Mouse (Mus musculus) bone marrow macrophage, adult 2 months (primary cell): ENCODE measurements around the gene C77080. TPM values are rescaled to one million over a fixed set of nuclear protein-coding genes. Genes with fewer than 3 reads are reported as not detected.
A peak's percentile ranks its signal among the peaks of the same experiment; 100 is the strongest.

ENCODE experiments used
- H3K27ac ChIP-seq: 2 replicates; pipeline ENCODE4 v1.5.1; 2012; ENCODE audit warnings: low read depth, low read length; ENCODE audit not compliant: insufficient read depth
- H3K4me1 ChIP-seq: 2 replicates; pipeline ENCODE4 v1.6.1; 2012; ENCODE audit warnings: low read length; ENCODE audit not compliant: control insufficient read depth, insufficient read depth
- H3K4me3 ChIP-seq: 2 replicates; pipeline ENCODE4 v1.5.1; 2012; ENCODE audit warnings: mild to moderate bottlenecking, low read length, moderate library complexity; ENCODE audit not compliant: insufficient read depth
- CTCF ChIP-seq: IDR thresholded peaks from 2 replicates; pipeline ENCODE4 v1.5.1; 2012; ENCODE audit warnings: low read depth, mild to moderate bottlenecking, low read length, moderate library complexity
- POLR2A ChIP-seq: IDR thresholded peaks from 2 replicates; pipeline ENCODE4 v1.6.1; 2012; ENCODE audit warnings: mild to moderate bottlenecking, low read depth, low read length, borderline replicate concordance
- polyA plus RNA-seq: library from polyadenylated mRNA; stranded (reverse); fragments of >200 nt; gene quantifications from 2 replicates; pipeline ENCODE4 v1.2.4, GENCODE M21; 2012; ENCODE audit not compliant: missing spikeins, insufficient read depth, insufficient read length

Gene C77080
- polyA plus RNA-seq, 1 experiment: 6.3 TPM

DNA sequence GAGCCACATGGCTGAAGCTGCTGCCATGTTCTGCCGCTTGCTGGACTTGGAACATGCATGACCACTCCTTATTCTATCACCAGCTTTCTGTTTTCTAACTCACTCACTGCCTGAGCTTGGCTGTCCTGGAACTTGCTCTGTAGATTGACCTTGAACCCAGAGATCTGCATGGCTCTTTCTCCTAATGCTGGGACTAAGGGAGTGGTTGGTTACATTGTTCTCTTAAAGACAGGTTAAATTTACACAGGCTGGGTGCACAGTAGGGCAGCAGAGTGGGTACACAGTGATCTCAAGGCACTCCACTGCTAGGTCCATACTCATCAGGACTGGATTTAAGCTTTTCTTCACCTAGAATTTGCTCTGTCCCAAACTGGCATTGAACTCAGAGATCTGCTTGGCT, 66.9 kb downstream of the C77080 start:
- Histone ChIP-seq H3K4me1 (peaks cover 9% of the 10 kb centered on the region), H3K4me3 (no peak overlapping the region), H3K27ac (no peak overlapping the region)
- TF ChIP-seq CTCF (no peak), POLR2A (no peak)

GRCm38 (mm10) chr4:129191691-129192090, 69.5 kb downstream of the C77080 start:
- TF ChIP-seq POLR2A: no peak
- TF ChIP-seq CTCF: no peak
- H3K4me3 ChIP-seq: 0 out of 2 replicates have a peak overlapping the region, but pooled peaks have one; percentile 94
- H3K4me1 ChIP-seq: peaks cover 14% of the 10 kb centered on the region
- H3K27ac ChIP-seq: no peak overlapping the region

DNA sequence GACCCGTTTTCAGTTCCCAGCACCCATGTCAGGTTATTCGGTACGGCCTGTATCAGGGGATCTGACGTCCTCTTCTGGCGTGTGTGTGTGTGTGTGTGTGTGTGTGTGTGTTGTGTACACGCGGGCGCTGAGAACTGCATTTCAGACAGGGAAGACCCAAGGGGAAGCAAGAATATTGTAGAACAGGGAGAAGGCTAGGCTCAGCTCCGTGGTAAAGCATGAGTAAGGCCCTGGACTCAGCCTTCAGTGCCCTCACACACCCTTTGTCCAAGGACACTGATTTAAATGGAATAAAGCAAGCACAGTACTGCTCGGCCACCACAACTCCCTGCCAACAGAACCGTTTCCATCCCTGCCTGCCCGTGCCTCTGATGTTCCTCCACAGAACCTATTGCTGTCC, 70.7 kb downstream of the C77080 start:
- no peak for TF ChIP-seq CTCF
- TF ChIP-seq POLR2A: no peak
- H3K27ac ChIP-seq: peak overlapping the region; percentile 73
- peak overlapping the region; percentile 94 for H3K4me3 ChIP-seq
- H3K4me1 ChIP-seq: peaks cover 14% of the 10 kb centered on the region

- H3K4me1 ChIP-seq: peaks cover 14% of the 10 kb centered on the region
- peak within 1 kb of the TSS; percentile 73 for H3K27ac ChIP-seq
- TF ChIP-seq CTCF (no peak), POLR2A (no peak)
- peak within 1 kb of the TSS; percentile 94 for H3K4me3 ChIP-seq
These were observed 71.4 kb downstream of the C77080 start, which contains the start of the genes S100pbp and Yars for GRCm38 (mm10) chr4:129189542-129190519. Gene S100pbp (minus strand): TSS chr4:129189727. Gene Yars (plus strand): TSS chr4:129189760.

DNA sequence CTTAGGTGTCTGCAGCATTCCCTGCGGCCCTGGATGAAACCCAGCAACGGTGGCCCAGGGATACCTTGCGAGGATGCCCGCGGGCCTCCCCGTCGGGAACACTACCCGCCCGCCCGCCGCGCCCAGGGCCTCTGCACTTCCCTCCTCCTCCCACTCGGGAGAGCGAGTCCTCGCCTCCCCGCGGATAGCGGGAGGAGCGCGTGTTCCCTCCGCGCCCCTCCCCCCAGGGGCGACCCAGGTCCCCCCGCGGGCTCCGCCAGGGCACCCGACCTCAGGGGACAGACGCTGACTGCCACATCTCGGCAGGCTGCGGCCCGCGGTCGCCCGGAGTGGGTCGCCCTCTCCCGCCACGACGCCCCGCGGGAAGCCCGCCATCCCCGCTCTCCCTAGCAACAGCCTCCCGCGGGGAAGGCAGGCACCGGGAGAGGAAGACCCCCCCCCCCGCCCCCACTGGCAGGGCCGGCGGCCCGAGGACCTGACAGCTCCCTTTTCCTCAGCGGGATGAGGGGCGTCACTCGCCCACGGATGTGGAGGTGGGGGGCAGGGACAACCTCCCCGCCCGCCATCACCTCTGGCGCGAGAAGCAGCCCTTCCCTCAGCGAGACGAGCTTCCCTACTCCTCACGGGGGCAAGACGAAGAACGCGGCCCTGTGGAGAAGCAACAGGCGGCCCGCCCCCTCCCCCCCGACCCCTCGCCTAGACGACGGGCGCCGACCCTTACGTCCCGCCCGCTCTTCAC, 72.2 kb downstream of the C77080 start:
- peak overlapping the region; percentile 47 for H3K27ac ChIP-seq

GRCm38 (mm10) chr4:129188041-129188659, 73.1 kb downstream of the C77080 start:
- no peak overlapping the region for H3K27ac ChIP-seq
- H3K4me1 ChIP-seq: peaks cover 21% of the 10 kb centered on the region
- peak overlapping the region; percentile 81; the same call in 1 of the 2 replicates for H3K4me3 ChIP-seq
- no peak for TF ChIP-seq CTCF
- no peak for TF ChIP-seq POLR2A

More for the DNA sequence above, 72.2 kb downstream of the C77080 start:
- Histone ChIP-seq H3K4me1 (peaks cover 19% of the 10 kb centered on the region), H3K4me3 (peak overlapping the region; percentile 81)
- TF ChIP-seq POLR2A (no peak), CTCF (no peak)

GRCm38 (mm10) chr4:129179560-129179959, 81.6 kb downstream of the C77080 start:
- Histone ChIP-seq H3K4me1 (peaks cover 6% of the 10 kb centered on the region), H3K4me3 (no peak overlapping the region), H3K27ac (no peak overlapping the region)
- no peak for TF ChIP-seq CTCF
- no peak for TF ChIP-seq POLR2A

DNA sequence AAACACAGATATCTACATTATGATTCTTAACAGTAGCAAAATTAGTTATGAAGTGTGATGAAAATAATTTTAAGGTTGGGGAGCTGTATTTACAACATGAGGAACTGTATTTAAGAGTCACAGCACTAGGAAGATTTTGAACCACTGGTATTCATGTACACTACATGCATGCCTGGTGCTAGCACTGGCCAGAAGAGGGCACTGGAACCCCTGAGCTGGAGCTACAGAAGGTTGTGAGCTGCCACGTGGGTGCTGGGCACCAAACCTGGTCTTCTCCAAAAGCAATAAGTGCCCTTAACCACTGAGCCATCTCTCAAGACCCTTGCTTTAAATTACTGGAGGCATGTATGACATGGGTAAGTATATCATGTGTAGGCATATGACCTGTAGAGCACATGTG, 88.7 kb downstream of the C77080 start:
- no peak for TF ChIP-seq CTCF
- no peak for TF ChIP-seq POLR2A

More for the DNA sequence above, 88.7 kb downstream of the C77080 start:
- no peak overlapping the region for H3K4me3 ChIP-seq
- H3K27ac ChIP-seq: no peak overlapping the region
- H3K4me1 ChIP-seq: no peaks in the 10 kb centered on the region

Other genes with a start within 250 kb of the C77080 start
- 91.7 and 94.9 TPM in 2 replicates for gene Rnf19b, start 203.1 kb downstream of the C77080 start, polyA plus RNA-seq
- not detected in 2 replicates for gene Tmem54, start 155.9 kb downstream of the C77080 start, polyA plus RNA-seq
- not detected in 2 replicates for gene Hpca, start 139.4 kb downstream of the C77080 start, polyA plus RNA-seq
- gene Fndc5, start 124.4 kb downstream of the C77080 start, polyA plus RNA-seq: not detected in 2 replicates
- gene S100pbp, start 71.7 kb downstream of the C77080 start, polyA plus RNA-seq: 25.9 and 26.8 TPM in 2 replicates
- gene Yars, start 71.6 kb downstream of the C77080 start, polyA plus RNA-seq: 18.0 and 21.7 TPM in 2 replicates
- not detected in 2 replicates for gene Sync, start 26.2 kb upstream of the C77080 start, polyA plus RNA-seq
- gene Rbbp4, start 74.0 kb upstream of the C77080 start, polyA plus RNA-seq: 137 and 148 TPM in 2 replicates
- 70.2 and 76.9 TPM in 2 replicates for gene Zbtb8os, start 74.3 kb upstream of the C77080 start, polyA plus RNA-seq
- gene Zbtb8a, start 116.7 kb upstream of the C77080 start, polyA plus RNA-seq: 3.6 and 4.4 TPM in 2 replicates
- gene Zbtb8b, start 179.4 kb upstream of the C77080 start, polyA plus RNA-seq: not detected in 2 replicates
- gene Bsdc1, start 200.2 kb upstream of the C77080 start, polyA plus RNA-seq: 37.3 and 42.3 TPM in 2 replicates
- gene Tssk3, start 229.6 kb upstream of the C77080 start, polyA plus RNA-seq: not detected in 2 replicates
- gene Fam229a, start 229.8 kb upstream of the C77080 start, polyA plus RNA-seq: not detected in 2 replicates